Mouse (Mus musculus): ENCODE measurements around the gene Tex11. TPM values are rescaled to one million over a fixed set of nuclear protein-coding genes. Genes with fewer than 3 reads are reported as not detected.

Gene Tex11
- total RNA-seq, 2 experiments from 2014 or later: 0.13 to 0.17 TPM

Other genes with a start within 250 kb of the Tex11 start
- 1 to 10 TPM; 5.6 to 6.9 TPM for gene Slc7a3, start 26.4 kb upstream of the Tex11 start, total RNA-seq (2021)
- gene Snx12, start 162.9 kb upstream of the Tex11 start, total RNA-seq (2021): 10 to 100 TPM; 91.6 to 93.0 TPM
- gene Foxo4, start 194.9 kb upstream of the Tex11 start, total RNA-seq (2021): 10 to 100 TPM; 23.3 to 25.3 TPM
- not detected for gene Gm614, start 204.3 kb upstream of the Tex11 start, total RNA-seq (2021)
- gene Il2rg, start 208.6 kb upstream of the Tex11 start, total RNA-seq (2021): under 1 TPM; 0.74 to 0.79 TPM
- not detected for gene Gm20489, start 209.4 kb upstream of the Tex11 start, total RNA-seq (2021)
- 10 to 100 TPM; 21.6 to 27.6 TPM for gene Med12, start 214.4 kb upstream of the Tex11 start, total RNA-seq (2021)
- 100 to 1,000 TPM; 168 to 183 TPM for gene Nlgn3, start 239.5 kb upstream of the Tex11 start, total RNA-seq (2021)

Measured in layer of hippocampus, adult 18-20 months (tissue).